Mouse (Mus musculus) liver, embryonic 12.5 days (tissue): Measurements from ENCODE around the gene Ints3. TPM values are rescaled to one million over a fixed set of nuclear protein-coding genes. Genes with fewer than 3 reads are reported as not detected.

ENCODE experiments used
- ATAC-seq: fragments of 200-750 bp; cut with Nextera tagmentation; 2 replicates; pipeline ENCODE4 v1.8.0; 2017; ENCODE audit warnings: moderate number of reproducible peaks, mild to moderate bottlenecking, moderate library complexity
- H3K27ac ChIP-seq: fragments of 300-500 bp; sonication (generic); 2 replicates; pipeline ENCODE4 v1.5.1; 2016; ENCODE audit warnings: mild to moderate bottlenecking
- H3K27me3 ChIP-seq: fragments of 300-500 bp; sonication (generic); replicated peaks from 2 replicates; pipeline ENCODE4 v1.6.1; 2016; ENCODE audit warnings: mild to moderate bottlenecking, moderate library complexity
- H3K36me3 ChIP-seq: fragments of 300-500 bp; sonication (generic); 2 replicates; pipeline ENCODE4 v1.6.1; 2016; ENCODE audit warnings: mild to moderate bottlenecking, moderate library complexity
- H3K4me1 ChIP-seq: fragments of 300-500 bp; sonication (generic); 2 replicates; pipeline ENCODE4 v1.6.1; 2016
- H3K4me2 ChIP-seq: fragments of 300-500 bp; sonication (generic); 2 replicates; pipeline ENCODE4 v1.6.1; 2016; ENCODE audit warnings: mild to moderate bottlenecking, moderate library complexity
- H3K4me3 ChIP-seq: fragments of 300-500 bp; sonication (generic); 2 replicates; pipeline ENCODE4 v1.5.1; 2016; ENCODE audit warnings: mild to moderate bottlenecking, moderate library complexity
- H3K9ac ChIP-seq: fragments of 300-500 bp; sonication (generic); 2 replicates; pipeline ENCODE4 v1.6.1; 2016; ENCODE audit warnings: mild to moderate bottlenecking, moderate library complexity
- H3K9me3 ChIP-seq: fragments of 300-500 bp; sonication (generic); replicated peaks from 2 replicates; pipeline ENCODE4 v1.6.1; 2016; ENCODE audit warnings: mild to moderate bottlenecking, moderate library complexity
- WGBS: fragments of 180-500 bp; shearing (Covaris S2); methylation state at CpG from one replicate; pipeline ENCODE4 v1.1.7; 2016; ENCODE audit not compliant: insufficient replicate concordance; 5-methylcytosine and 5-hydroxymethylcytosine counted together
- polyA plus RNA-seq: library from polyadenylated mRNA; unstranded; fragments of >200 nt; fragmentation: Nextera tagmentation; extraction: Ambion mirVana; gene quantifications from 2 replicates; pipeline ENCODE4 v1.2.1, GENCODE M21; 2016

Gene Ints3
- polyA plus RNA-seq = 20.8 and 21.4 TPM in 2 replicates

DNA sequence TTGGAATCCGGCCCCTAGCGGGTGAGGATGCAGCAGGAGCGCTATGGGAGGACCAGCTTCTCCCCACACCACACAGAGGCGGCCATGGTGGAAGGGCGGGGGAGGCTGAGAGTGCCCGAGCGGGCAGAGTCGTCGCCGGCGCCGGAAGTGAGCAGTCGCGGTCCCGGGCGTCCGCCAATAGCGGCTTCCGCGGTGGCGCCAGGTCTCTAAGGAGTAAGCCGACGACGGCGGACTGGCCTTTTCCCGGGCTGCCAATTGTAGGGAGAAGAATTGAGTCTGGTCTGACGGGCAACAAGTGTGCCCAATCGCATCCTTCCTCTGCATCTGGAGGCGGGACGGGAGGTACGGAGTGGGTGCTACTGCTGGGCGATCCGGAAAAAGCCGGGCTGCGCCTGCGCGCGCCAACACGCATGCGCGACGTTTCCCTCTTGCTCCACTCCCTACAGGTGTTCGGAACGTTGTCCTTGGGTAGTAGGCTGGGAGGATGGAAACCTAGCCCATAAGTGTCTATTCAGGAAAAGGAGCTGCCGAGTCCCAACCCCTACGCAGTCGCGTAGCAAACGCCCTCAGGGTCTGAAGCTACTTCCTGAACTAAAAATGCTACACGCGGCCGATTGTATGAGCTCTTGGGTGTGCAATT lies at the start of gene Ints3:
Gene Ints3 (minus strand): TSS at position 242 of the 640 bp plus-strand sequence.
- under 1% methylated on average over 52 of the region's 52 CpGs for WGBS
- Histone ChIP-seq H3K4me1 (peaks cover 51% of the 10 kb centered on the region), H3K9ac (peak within 1 kb of the TSS; percentile 92), H3K4me2 (peak within 1 kb of the TSS; percentile 98), H3K4me3 (peak within 1 kb of the TSS; percentile 87), H3K27ac (peak within 1 kb of the TSS; percentile 97), H3K9me3 (no peaks in the 10 kb centered on the region), H3K27me3 (no peaks in the 10 kb centered on the region), H3K36me3 (0 out of 2 replicates have a peak, but pooled peaks cover 2% of the 10 kb centered on the region)
- ATAC-seq = peak; percentile 99

DNA sequence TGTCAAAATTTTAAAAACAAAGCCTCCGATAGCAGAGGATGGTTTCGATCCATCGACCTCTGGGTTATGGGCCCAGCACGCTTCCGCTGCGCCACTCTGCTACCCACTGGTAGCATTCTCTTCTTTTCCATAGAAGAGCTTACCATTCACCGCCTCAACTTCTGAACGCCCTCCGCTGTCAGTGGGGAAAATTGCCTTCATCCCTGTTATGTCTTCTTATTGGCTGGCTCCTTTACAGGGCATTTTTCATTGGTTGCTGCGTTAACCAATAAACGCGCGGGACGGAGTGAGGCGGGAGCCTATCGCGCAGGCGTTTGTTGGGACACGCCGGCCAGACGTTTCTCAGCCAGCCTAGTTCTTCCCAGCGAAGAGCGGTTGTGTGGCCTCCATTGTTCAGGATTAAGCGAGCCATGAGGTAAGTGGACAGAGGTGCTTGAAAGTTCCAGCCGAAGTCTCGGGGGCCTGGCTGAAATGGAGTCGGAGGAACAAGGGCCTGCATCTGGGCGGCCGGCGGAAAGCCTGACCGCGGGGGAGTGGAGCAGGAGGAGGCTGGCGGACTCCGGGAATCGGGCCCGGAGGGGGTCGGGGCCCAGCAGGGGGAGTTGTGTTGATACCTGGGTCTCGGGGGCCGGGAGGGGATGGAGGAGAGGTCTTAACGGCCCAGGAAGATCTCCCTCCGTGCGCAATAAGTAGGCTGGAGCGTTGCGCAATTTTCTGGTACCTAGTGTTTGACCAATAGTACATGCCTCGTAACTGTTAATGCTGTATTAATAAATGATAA lies 42.6 kb upstream of the Ints3 start, which contains the start of gene Ilf2:
Gene Ilf2 (plus strand): TSS at position 296 of the 781 bp plus-strand sequence.
- Histone ChIP-seq H3K4me3 (peak within 1 kb of the TSS; percentile 79), H3K9ac (peak within 1 kb of the TSS; percentile 89), H3K4me2 (peak within 1 kb of the TSS; percentile 83), H3K27ac (peak within 1 kb of the TSS; percentile 86), H3K27me3 (no peaks in the 10 kb centered on the region), H3K4me1 (peaks cover 21% of the 10 kb centered on the region), H3K9me3 (no peaks in the 10 kb centered on the region), H3K36me3 (peaks cover 38% of the 10 kb centered on the region)
- WGBS = under 1% methylated on average over 45 of the region's 45 CpGs
- ATAC-seq = peak; percentile 99

DNA sequence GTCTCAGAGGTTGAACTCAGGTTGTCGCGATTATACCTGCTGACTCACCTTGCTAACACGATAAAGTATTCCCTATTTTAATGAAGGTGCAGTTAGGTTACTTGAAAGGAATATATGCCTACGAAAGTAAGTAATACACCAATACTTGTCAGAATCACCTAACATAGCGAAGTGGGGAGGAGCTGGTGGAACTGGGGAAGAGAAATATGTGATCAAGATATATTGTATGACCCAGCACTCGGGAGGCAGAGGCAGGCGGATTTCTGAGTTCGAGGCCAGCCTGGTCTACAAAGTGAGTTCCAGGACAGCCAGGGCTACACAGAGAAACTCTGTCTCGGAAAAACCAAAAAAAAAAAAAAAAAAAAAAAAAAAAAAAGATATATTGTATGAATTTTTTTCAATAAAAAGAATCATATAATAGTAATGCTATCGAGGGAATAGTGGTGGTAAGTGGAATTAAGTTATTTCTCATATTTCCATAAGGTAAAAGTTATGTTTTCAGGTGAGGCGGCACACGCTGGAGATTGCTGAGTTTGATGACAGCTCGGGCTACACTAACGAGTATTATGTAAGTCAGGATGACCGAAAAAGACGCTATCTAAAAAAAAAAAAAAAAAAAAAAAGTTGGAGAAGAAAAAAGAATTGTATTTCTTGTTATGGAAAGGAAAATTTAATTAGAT lies 41.9 kb upstream of the Ints3 start:
- H3K27me3 ChIP-seq = no peaks in the 10 kb centered on the region
- H3K27ac ChIP-seq = no peak overlapping the region
- H3K4me3 ChIP-seq = peak overlapping the region; percentile 47
- peak overlapping the region; percentile 48 for H3K4me2 ChIP-seq
- 33% methylated on average over 16 of the region's 16 CpGs for WGBS
- ATAC-seq = no peak
- H3K9ac ChIP-seq = no peak overlapping the region
- peaks cover 21% of the 10 kb centered on the region for H3K4me1 ChIP-seq
- H3K36me3 ChIP-seq = peaks cover 30% of the 10 kb centered on the region
- H3K9me3 ChIP-seq = no peaks in the 10 kb centered on the region

DNA sequence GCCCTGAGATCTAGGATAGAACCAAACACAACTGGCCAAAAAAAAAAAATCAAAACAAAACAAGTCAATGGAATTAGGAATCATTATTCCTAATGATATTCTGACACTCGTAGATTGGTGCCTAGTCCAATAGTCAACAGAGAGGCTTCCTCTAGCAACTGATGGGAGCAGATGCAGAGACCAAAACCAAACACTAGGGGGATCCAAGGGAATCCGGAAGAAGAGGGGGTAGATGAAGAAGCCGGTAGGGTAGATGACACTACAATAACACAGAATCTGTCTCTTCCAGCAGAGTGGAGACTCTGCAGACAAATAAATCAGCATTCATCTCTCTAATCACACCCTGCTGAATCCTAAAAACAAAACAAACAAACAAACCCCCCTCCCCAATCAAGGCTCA lies 38.8 kb upstream of the Ints3 start:
- 24% methylated on average over 3 of the region's 3 CpGs for WGBS
- ATAC-seq = no peak
- no peak overlapping the region for H3K4me3 ChIP-seq
- H3K4me2 ChIP-seq = no peak overlapping the region
- H3K4me1 ChIP-seq = peaks cover 9% of the 10 kb centered on the region
- H3K27ac ChIP-seq = no peak overlapping the region
- H3K9ac ChIP-seq = no peak overlapping the region
- H3K9me3 ChIP-seq = no peaks in the 10 kb centered on the region; the same call in 1 of the 2 replicates
- peaks cover 19% of the 10 kb centered on the region for H3K27me3 ChIP-seq
- no peaks in the 10 kb centered on the region for H3K36me3 ChIP-seq

DNA sequence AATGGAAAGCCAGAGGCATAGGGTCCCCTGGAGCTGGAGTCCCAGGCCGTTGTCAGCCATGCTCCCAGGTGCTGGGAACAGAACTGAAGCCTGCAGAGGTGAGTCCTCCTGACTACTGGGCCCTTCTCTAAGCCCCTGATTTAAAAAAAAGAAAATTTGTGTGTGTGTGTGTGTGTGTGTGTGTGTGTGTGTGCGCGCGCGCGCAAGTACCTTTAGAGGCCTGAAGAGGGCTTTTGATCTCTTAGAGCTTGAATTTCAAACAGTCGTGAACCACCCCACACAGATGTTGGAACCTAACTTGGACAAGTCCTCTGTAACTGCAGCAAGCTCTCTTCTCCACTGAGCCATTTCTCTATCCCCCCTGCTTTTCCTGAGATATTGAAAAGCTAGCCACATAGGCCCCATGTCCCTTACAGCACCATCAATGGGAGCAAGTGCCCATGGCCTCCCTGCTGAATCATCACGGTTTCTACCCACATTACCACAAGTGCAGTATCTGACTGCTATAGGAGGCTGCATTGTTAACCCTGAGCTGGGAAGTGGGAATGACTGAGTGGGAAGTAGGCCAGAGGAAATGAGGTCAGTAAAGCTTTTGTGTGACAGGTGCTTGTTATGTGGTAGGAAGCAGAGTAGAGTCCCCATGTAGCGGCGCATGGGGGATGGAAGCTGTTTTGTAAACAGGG lies 34.3 kb upstream of the Ints3 start:
- H3K4me2 ChIP-seq = no peak overlapping the region
- no peaks in the 10 kb centered on the region; the same call in 1 of the 2 replicates for H3K9me3 ChIP-seq
- H3K4me3 ChIP-seq = no peak overlapping the region
- peaks cover 17% of the 10 kb centered on the region for H3K4me1 ChIP-seq
- H3K36me3 ChIP-seq = no peaks in the 10 kb centered on the region
- H3K9ac ChIP-seq = no peak overlapping the region
- H3K27me3 ChIP-seq = peaks cover 62% of the 10 kb centered on the region
- no peak for ATAC-seq
- no peak overlapping the region for H3K27ac ChIP-seq
- 85% methylated on average over 10 of the region's 10 CpGs for WGBS

DNA sequence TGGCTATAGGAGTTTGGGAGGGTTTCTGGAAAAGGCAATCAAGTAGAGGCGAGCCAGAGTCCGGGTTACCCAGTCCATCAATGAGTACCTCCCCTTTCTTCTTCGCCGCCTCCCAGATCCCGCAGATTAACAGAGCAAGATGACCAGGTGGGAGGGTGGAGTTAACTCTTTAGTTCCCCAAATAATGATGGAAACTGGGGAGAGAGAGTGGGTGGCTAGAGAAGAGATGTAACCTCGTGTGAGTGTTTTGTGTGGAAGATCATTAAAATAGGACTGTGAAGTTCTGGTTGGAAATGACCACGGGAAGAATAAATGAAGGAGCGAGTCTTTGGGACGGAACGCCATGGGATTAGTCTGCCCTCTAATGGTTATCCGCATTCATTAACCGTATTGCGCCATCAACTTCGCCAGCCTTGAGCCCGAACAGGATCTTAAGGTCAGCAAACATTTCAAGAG lies 32.9 kb upstream of the Ints3 start:
- Histone ChIP-seq H3K4me3 (peak overlapping the region; percentile 48), H3K4me1 (peaks cover 17% of the 10 kb centered on the region), H3K4me2 (peak overlapping the region; percentile 72), H3K9me3 (no peaks in the 10 kb centered on the region; the same call in 1 of the 2 replicates), H3K27ac (no peak overlapping the region), H3K36me3 (no peaks in the 10 kb centered on the region), H3K27me3 (peaks cover 76% of the 10 kb centered on the region), H3K9ac (no peak overlapping the region)
- ATAC-seq = no peak
- 1% methylated on average over 15 of the region's 15 CpGs for WGBS

DNA sequence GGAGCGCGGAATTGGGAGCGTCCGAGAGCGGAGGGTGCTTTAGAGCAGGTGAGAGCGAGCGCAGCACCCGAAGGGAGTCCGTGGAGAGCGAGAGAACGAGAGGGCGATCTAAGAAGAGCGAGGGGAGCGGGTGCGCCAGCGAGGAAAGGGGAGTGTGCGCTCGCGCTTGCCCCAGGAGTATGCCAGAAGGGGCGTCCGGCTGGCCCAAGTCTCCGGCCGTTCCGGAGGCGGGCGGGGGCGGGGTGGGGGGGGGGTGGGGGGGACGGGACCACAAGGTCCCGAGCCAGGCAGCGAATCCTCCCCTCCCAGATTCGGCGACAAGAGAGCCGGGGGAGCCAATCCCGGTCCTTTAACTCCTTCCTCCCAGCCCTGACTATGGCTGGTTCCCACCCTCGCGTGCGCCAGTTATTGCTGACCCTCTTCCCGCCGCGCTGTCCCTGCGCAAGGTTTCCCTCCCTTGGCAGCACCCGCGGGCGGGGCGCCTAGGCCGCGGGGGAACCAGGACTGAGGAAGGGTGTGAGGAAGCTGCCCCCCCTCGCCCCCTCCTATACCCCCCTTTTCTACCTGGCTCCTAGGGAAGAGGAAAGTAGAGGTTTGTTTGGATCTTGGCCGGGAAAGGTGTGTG lies 32.4 kb upstream of the Ints3 start, which contains the start of gene Npr1:
Gene Npr1 (minus strand): TSS at position 181 of the 625 bp plus-strand sequence.
- H3K9ac ChIP-seq = peak within 1 kb of the TSS; percentile 41
- WGBS = under 1% methylated on average over 34 of the region's 49 CpGs
- H3K36me3 ChIP-seq = no peaks in the 10 kb centered on the region

DNA sequence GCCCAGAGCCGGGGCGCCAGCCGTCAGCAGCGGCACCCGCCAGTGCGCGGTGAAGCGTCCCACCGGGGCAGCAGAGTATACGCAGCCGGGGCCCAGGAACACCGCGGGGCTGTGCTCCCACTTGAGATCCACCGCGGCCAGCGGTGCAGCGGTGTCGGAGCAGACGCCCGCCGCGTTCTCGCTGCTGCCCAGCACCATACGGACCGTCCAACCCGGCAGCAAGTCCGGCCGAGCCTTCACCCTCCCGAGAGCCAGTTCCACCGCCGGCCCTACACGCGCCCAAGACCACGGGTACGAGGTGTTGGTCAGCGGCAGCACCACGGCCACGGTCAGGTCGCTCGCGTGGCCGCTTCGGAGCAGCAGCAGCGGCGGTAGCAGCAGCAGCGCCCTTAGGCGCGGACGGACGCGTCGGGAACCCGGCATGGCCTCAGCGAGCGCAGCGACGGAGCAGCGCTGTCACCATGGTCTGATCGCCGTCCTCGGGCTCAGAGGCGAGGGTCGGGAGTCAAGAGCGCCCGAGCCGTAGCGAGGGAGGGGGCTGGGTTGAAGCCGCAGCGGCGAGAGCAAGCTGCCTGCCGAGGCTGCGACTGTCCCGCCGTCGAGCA lies 31.8 kb upstream of the Ints3 start:
- Histone ChIP-seq H3K27ac (no peak overlapping the region), H3K4me3 (peak overlapping the region; percentile 48), H3K4me2 (peak overlapping the region; percentile 72), H3K9ac (peak overlapping the region; percentile 41), H3K4me1 (peaks cover 17% of the 10 kb centered on the region), H3K9me3 (no peaks in the 10 kb centered on the region; the same call in 1 of the 2 replicates), H3K36me3 (no peaks in the 10 kb centered on the region), H3K27me3 (peaks cover 88% of the 10 kb centered on the region)
- WGBS = 3% methylated on average over 74 of the region's 75 CpGs
- no peak for ATAC-seq

More for the DNA sequence above, 32.4 kb upstream of the Ints3 start, which contains the start of gene Npr1:
- Histone ChIP-seq H3K4me1 (peaks cover 17% of the 10 kb centered on the region), H3K27me3 (peaks cover 81% of the 10 kb centered on the region), H3K9me3 (no peaks in the 10 kb centered on the region; the same call in 1 of the 2 replicates), H3K4me3 (peak within 1 kb of the TSS; percentile 48), H3K4me2 (peak within 1 kb of the TSS; percentile 72), H3K27ac (no peak within 1 kb of the TSS)
- peak; percentile 42 for ATAC-seq

DNA sequence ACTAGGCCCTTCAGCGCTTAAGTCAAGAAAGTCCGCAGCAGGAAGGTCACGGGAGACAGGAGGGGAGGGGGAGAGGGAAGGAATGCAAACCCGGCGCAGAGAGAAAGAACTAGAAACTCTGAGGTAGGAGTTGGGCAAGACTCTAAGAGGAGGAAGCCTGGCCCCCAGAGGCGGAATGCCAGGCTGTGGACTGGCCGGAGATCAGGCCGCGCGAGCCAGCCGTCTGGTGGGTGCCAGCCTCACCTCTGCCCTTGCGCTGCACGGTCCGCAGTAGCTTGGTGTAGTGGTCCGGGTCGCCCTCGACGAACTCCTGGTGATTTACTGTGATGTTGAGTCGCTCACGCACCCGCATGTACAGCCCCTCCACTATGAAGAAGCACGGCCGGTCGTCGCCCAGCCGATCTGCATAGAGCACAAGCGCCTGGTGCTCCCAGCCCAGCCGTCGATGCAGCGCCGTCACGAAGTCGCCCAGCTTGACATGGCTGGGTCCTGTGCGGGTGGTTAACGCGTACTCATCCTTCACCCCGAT lies 31.2 kb upstream of the Ints3 start:
- peaks cover 92% of the 10 kb centered on the region for H3K27me3 ChIP-seq
- H3K36me3 ChIP-seq = no peaks in the 10 kb centered on the region
- ATAC-seq = peak; percentile 21; the same call in 1 of the 2 replicates
- H3K4me1 ChIP-seq = peaks cover 17% of the 10 kb centered on the region
- peak overlapping the region; percentile 72 for H3K4me2 ChIP-seq
- H3K27ac ChIP-seq = no peak overlapping the region
- H3K9me3 ChIP-seq = no peaks in the 10 kb centered on the region; the same call in 1 of the 2 replicates
- WGBS = 16% methylated on average over 37 of the region's 37 CpGs
- peak overlapping the region; percentile 41; the same call in 1 of the 2 replicates for H3K9ac ChIP-seq
- H3K4me3 ChIP-seq = peak overlapping the region; percentile 48

DNA sequence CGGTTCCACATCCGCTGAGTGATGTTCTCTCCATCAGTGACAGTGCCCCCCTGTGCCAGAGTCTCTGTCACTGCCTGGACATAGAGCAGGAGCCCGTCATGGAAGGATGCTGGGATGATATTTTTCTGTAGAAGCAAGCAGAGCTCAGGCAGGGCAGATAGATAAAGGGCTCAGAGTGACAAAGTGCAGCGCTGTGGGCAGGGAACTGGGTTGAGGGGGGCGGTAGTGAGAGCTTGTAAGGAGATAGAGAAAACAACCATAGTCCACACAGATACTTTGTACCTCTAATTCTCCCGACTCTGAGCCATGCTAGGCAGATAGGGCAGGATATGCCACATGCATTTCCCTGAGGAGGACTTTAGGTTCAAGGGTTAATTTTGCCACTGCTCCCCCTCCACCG lies 29.2 kb upstream of the Ints3 start:
- H3K4me3 ChIP-seq = no peak overlapping the region
- peak overlapping the region; percentile 14; the same call in 1 of the 2 replicates for H3K4me2 ChIP-seq
- WGBS = 32% methylated on average over 6 of the region's 7 CpGs
- H3K36me3 ChIP-seq = no peaks in the 10 kb centered on the region
- H3K4me1 ChIP-seq = peaks cover 17% of the 10 kb centered on the region
- H3K9ac ChIP-seq = no peak overlapping the region
- peaks cover 89% of the 10 kb centered on the region for H3K27me3 ChIP-seq
- no peaks in the 10 kb centered on the region; the same call in 1 of the 2 replicates for H3K9me3 ChIP-seq
- no peak overlapping the region for H3K27ac ChIP-seq
- ATAC-seq = no peak
